In the genomic region with DNA sequence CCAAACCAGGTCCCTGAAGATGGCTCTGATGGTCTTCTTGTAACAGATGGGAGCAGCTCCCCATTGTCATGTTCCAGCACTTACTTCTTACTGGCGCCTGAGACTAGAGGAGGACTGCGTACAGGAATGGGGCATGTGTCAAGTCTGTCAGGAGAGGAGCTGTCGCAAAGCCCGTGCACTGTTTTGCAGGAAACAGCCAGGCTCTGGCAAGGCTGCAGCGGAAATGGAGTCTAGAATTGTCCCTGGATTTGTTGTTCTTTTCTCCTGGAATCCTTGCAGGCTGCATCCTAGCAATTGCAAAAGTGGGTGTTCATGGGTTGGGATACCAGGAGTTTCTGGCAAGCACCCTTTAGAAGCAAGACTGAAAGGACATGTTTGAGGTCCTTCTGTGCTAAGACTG, we compare ENCODE assay signal across 10 mouse cellular contexts. TPM values are rescaled to one million over a fixed set of nuclear protein-coding genes. Genes with fewer than 3 reads are reported as not detected.
DNase-seq lines count a peak whose midpoint lies in the region; TF ChIP-seq lines count a peak whose summit lies in the region.
"Had no signal": no experiment of that assay in that cellular context is flagged by ENCODE, and none has a peak within 500 bp of the region (broad histone marks: within the 10 kb centered on the region; RNA-seq: fewer than 3 reads in every experiment).

No protein-coding gene starts in this region.

- 35% methylated on average over 5 of the region's 5 CpGs for WGBS in lung, adult 2 months

- TF ChIP-seq CTCF in lung, adult 2 months (IDR thresholded peaks at IDR 0.05; ENCODE audit: insufficient read depth, low read length): no peak

- H3K4me1 ChIP-seq in lung, adult 2 months (ENCODE audit: control insufficient read depth, insufficient read depth, low read length): peaks cover 4% of the 10 kb centered on the region
- H3K4me1 ChIP-seq: forebrain, embryonic 10.5 days had no signal

- intact Hi-C loops in heart, postnatal 36 days (cut with DNase I): no loop called here

- no peak for TF ChIP-seq POLR2A in lung, adult 2 months (IDR thresholded peaks at IDR 0.05; ENCODE audit: borderline replicate concordance, extremely low read depth, low read depth, low read length)

- DNase-seq in adrenal gland, postnatal 10 days: peak; percentile 17
- no peak for DNase-seq in adrenal gland, adult 18-20 months (ENCODE audit: low spot score in 2 of 2)
- peak; percentile 73 to 83 for DNase-seq in heart, adult 18-20 months
- peak; percentile 60 to 65 for DNase-seq in heart, postnatal 36 days
- peak; percentile 15 for DNase-seq in lung, adult 2 months
- DNase-seq in liver: no peak
- no peak for DNase-seq in cerebellum, adult 8-10 months
- no peak for DNase-seq in frontal cortex, postnatal 14 days (ENCODE audit: low spot score in 2 of 2)

- no peak overlapping the region for H3K4me3 ChIP-seq in lung, adult 2 months (replicated peaks; ENCODE audit: extremely low read depth, low read depth, low read length)
- H3K4me3 ChIP-seq: forebrain, embryonic 10.5 days; hindbrain, embryonic 15.5 days had no signal

RNA-seq across cellular contexts. Expression of a gene that starts 39.5 kb away (rescaled TPM):
- 10 to 100 TPM in 1 of 2 experiments, 1 to 10 TPM in 1; 9.9 to 12.6 TPM for total RNA-seq in adrenal gland, postnatal 10 days (2021)
- 10 to 100 TPM in 1 of 2 experiments, 1 to 10 TPM in 1; 6.8 to 11.3 TPM for total RNA-seq in adrenal gland, adult 18-20 months (2021)
- 1 to 10 TPM; 2.5 to 3.9 TPM for total RNA-seq in heart, adult 18-20 months (2021)
- 1 to 10 TPM; 3.1 to 3.5 TPM for total RNA-seq in heart, postnatal 36 days (2021)
- polyA plus RNA-seq in lung, adult 2 months (2012; rRNA removed): 3.3 and 7.6 TPM in 2 replicates

Comparison
In these comparisons a context has a peak if more than half of its experiments do, and no peak if none do; other contexts are left out.
1. DNase-seq: peak in adrenal gland, postnatal 10 days (single experiment), heart, adult 18-20 months (2 of 2), heart, postnatal 36 days (2 of 2) and lung, adult 2 months (single experiment); none in adrenal gland, adult 18-20 months (0 of 2), liver (single experiment), cerebellum, adult 8-10 months (single experiment) and frontal cortex, postnatal 14 days (0 of 2).